ENCODE assay signal across 9 mouse cellular contexts in genomic region chr6:48568036-48568984, GRCm38 (mm10). TPM values are rescaled to one million over a fixed set of nuclear protein-coding genes. Genes with fewer than 3 reads are reported as not detected.
DNase-seq lines count a peak whose midpoint lies in the region; ATAC-seq and TF ChIP-seq lines count a peak whose summit lies in the region.
"Had no signal": no experiment of that assay in that cellular context is flagged by ENCODE, and none has a peak within 500 bp of the region (broad histone marks: within the 10 kb centered on the region; RNA-seq: fewer than 3 reads in every experiment).

No protein-coding gene starts in this region.

- TF ChIP-seq CTCF in hindbrain, postnatal 0 days (IDR thresholded peaks at IDR 0.05; ENCODE audit: low read depth) = no peak
- TF ChIP-seq CTCF in lung, postnatal 0 days (IDR thresholded peaks at IDR 0.05) = no peak

- no peaks in the 10 kb centered on the region for H3K9me3 ChIP-seq in forebrain, embryonic 13.5 days (replicated peaks)
- no peaks in the 10 kb centered on the region; the same call in 1 of the 2 replicates for H3K9me3 ChIP-seq in forebrain, embryonic 10.5 days
- H3K9me3 ChIP-seq in hindbrain, postnatal 0 days (ENCODE audit: low read length) = no peaks in the 10 kb centered on the region
- H3K9me3 ChIP-seq in lung, postnatal 0 days (ENCODE audit: low read length) = no peaks in the 10 kb centered on the region

- H3K4me1 ChIP-seq in forebrain, embryonic 13.5 days = peaks cover 11% of the 10 kb centered on the region
- peaks cover 9% of the 10 kb centered on the region for H3K4me1 ChIP-seq in forebrain, embryonic 10.5 days
- no peaks in the 10 kb centered on the region; the same call in 1 of the 2 replicates for H3K4me1 ChIP-seq in hindbrain, postnatal 0 days (ENCODE audit: insufficient read depth, low read length)
- peaks cover 9% of the 10 kb centered on the region; the same call in 1 of the 2 replicates for H3K4me1 ChIP-seq in lung, postnatal 0 days (ENCODE audit: insufficient read depth, low read depth, low read length)

- H3K27ac ChIP-seq in forebrain, embryonic 13.5 days = no peak overlapping the region
- H3K27ac ChIP-seq in forebrain, embryonic 10.5 days = no peak overlapping the region
- peak overlapping the region; percentile 62; the same call in 1 of the 2 replicates for H3K27ac ChIP-seq in hindbrain, postnatal 0 days
- H3K27ac ChIP-seq in lung, postnatal 0 days (ENCODE audit: low read length) = no peak overlapping the region

- H3K4me3 ChIP-seq in forebrain, embryonic 13.5 days = no peak overlapping the region
- H3K4me3 ChIP-seq in forebrain, embryonic 10.5 days = no peak overlapping the region
- no peak overlapping the region for H3K4me3 ChIP-seq in hindbrain, postnatal 0 days (ENCODE audit: low read length)
- H3K4me3 ChIP-seq in lung, postnatal 0 days (ENCODE audit: low read depth, low read length) = no peak overlapping the region

- DNase-seq in forebrain, embryonic 10.5 days (ENCODE audit: extremely low spot score, low spot score) = no peak
- peak; percentile 84 for DNase-seq in adrenal gland, adult 2 months
- peak; percentile 53 for DNase-seq in gastrocnemius, postnatal 10 days
- peak; percentile 60 for DNase-seq in hindbrain, postnatal 0 days (ENCODE audit: low spot score)
- DNase-seq in lung, postnatal 0 days (ENCODE audit: low spot score) = peak; percentile 47
- no peak for DNase-seq in B cell, adult 2 months
- DNase-seq in thymus, postnatal 25 days = no peak

- no peaks in the 10 kb centered on the region for H3K27me3 ChIP-seq in forebrain, embryonic 13.5 days
- H3K27me3 ChIP-seq in forebrain, embryonic 10.5 days (ENCODE audit: poor library complexity, severe bottlenecking) = no peaks in the 10 kb centered on the region
- no peaks in the 10 kb centered on the region for H3K27me3 ChIP-seq in hindbrain, postnatal 0 days (ENCODE audit: insufficient read depth, low read length)
- no peaks in the 10 kb centered on the region for H3K27me3 ChIP-seq in lung, postnatal 0 days (replicated peaks; ENCODE audit: insufficient read depth, low read length)

- H3K36me3 ChIP-seq in forebrain, embryonic 13.5 days (ENCODE audit: poor library complexity, severe bottlenecking) = peaks cover 31% of the 10 kb centered on the region
- peaks cover 54% of the 10 kb centered on the region for H3K36me3 ChIP-seq in forebrain, embryonic 10.5 days (replicated peaks)
- H3K36me3 ChIP-seq in hindbrain, postnatal 0 days (ENCODE audit: insufficient read depth, low read length) = 0 out of 2 replicates have a peak, but pooled peaks cover 4% of the 10 kb centered on the region
- H3K36me3 ChIP-seq in lung, postnatal 0 days (ENCODE audit: insufficient read depth, low read length) = no peaks in the 10 kb centered on the region

- no peak for TF ChIP-seq EP300 in lung, postnatal 0 days (IDR thresholded peaks at IDR 0.05)

- ATAC-seq in forebrain, embryonic 13.5 days = peak; percentile 50
- peak; percentile 59 for ATAC-seq in hindbrain, postnatal 0 days
- ATAC-seq in lung, postnatal 0 days = peak; percentile 23

- H3K4me2 ChIP-seq in forebrain, embryonic 13.5 days = no peak overlapping the region
- H3K4me2 ChIP-seq in hindbrain, postnatal 0 days (ENCODE audit: low read depth, low read length) = no peak overlapping the region
- no peak overlapping the region for H3K4me2 ChIP-seq in lung, postnatal 0 days (replicated peaks; ENCODE audit: low read depth, low read length)

- 85% methylated on average over 21 of the region's 21 CpGs for WGBS in forebrain, embryonic 13.5 days
- WGBS in forebrain, embryonic 10.5 days = 90% methylated on average over 21 of the region's 21 CpGs
- 51% methylated on average over 21 of the region's 21 CpGs for WGBS in hindbrain, postnatal 0 days
- 47% methylated on average over 20 of the region's 21 CpGs for WGBS in lung, postnatal 0 days

- H3K9ac ChIP-seq in forebrain, embryonic 13.5 days = no peak overlapping the region; the same call in 1 of the 2 replicates
- no peak overlapping the region for H3K9ac ChIP-seq in hindbrain, postnatal 0 days (replicated peaks; ENCODE audit: low read length)
- H3K9ac ChIP-seq in lung, postnatal 0 days (replicated peaks; ENCODE audit: low read depth) = no peak overlapping the region

RNA-seq across cellular contexts. Expression of gene Rarres2, which starts 4.3 kb away (rescaled TPM):
- polyA plus RNA-seq in forebrain, embryonic 13.5 days (2015; fragmentation: Nextera tagmentation; extraction: Ambion mirVana) = 1.8 and 2.5 TPM in 2 replicates
- 0.30 and 0.41 TPM in 2 replicates for polyA plus RNA-seq in forebrain, embryonic 10.5 days (2016; fragmentation: Nextera tagmentation; extraction: Ambion mirVana)
- 100 to 1,000 TPM in 1 of 2 experiments, 10 to 100 TPM in 1; 73.4 to 101 TPM for total RNA-seq in adrenal gland, adult 2 months (2021)
- 29.3 and 41.8 TPM in 2 replicates for polyA plus RNA-seq in adrenal gland, adult 2 months (2012; rRNA removed)
- total RNA-seq in gastrocnemius, postnatal 10 days (2021) = 10 to 100 TPM; 40.1 to 47.0 TPM
- 2.7 and 4.3 TPM in 2 replicates for total RNA-seq in hindbrain, postnatal 0 days (2014; rRNA removed)
- polyA plus RNA-seq in hindbrain, postnatal 0 days (2015; fragmentation: Nextera tagmentation; extraction: Ambion mirVana) = 10.0 and 10.4 TPM in 2 replicates
- 301 and 319 TPM in 2 replicates for polyA plus RNA-seq in lung, postnatal 0 days (2015; fragmentation: Nextera tagmentation; extraction: Ambion mirVana)

RNA-seq across cellular contexts. Expression of gene Lrrc61, which starts 13.7 kb away (rescaled TPM):
- 12.5 and 13.4 TPM in 2 replicates for polyA plus RNA-seq in forebrain, embryonic 13.5 days (2015; fragmentation: Nextera tagmentation; extraction: Ambion mirVana)
- polyA plus RNA-seq in forebrain, embryonic 10.5 days (2016; fragmentation: Nextera tagmentation; extraction: Ambion mirVana) = 15.2 and 16.5 TPM in 2 replicates
- total RNA-seq in adrenal gland, adult 2 months (2021) = 10 to 100 TPM; 30.8 to 45.1 TPM
- 32.4 and 33.3 TPM in 2 replicates for polyA plus RNA-seq in adrenal gland, adult 2 months (2012; rRNA removed)
- 10 to 100 TPM; 11.9 to 14.1 TPM for total RNA-seq in gastrocnemius, postnatal 10 days (2021)
- 32.0 and 50.1 TPM in 2 replicates for total RNA-seq in hindbrain, postnatal 0 days (2014; rRNA removed)
- polyA plus RNA-seq in hindbrain, postnatal 0 days (2015; fragmentation: Nextera tagmentation; extraction: Ambion mirVana) = 14.2 and 15.7 TPM in 2 replicates
- 4.2 and 4.7 TPM in 2 replicates for polyA plus RNA-seq in lung, postnatal 0 days (2015; fragmentation: Nextera tagmentation; extraction: Ambion mirVana)

RNA-seq across cellular contexts. Expression of gene Gm45021, which starts 21.1 kb away (rescaled TPM):
- not detected in 2 replicates for polyA plus RNA-seq in forebrain, embryonic 13.5 days (2015; fragmentation: Nextera tagmentation; extraction: Ambion mirVana)
- not detected in 2 replicates for polyA plus RNA-seq in forebrain, embryonic 10.5 days (2016; fragmentation: Nextera tagmentation; extraction: Ambion mirVana)
- not detected for total RNA-seq in adrenal gland, adult 2 months (2021)
- not detected in 2 replicates for polyA plus RNA-seq in adrenal gland, adult 2 months (2012; rRNA removed)
- total RNA-seq in gastrocnemius, postnatal 10 days (2021) = not detected
- not detected in 2 replicates for total RNA-seq in hindbrain, postnatal 0 days (2014; rRNA removed)
- not detected in 2 replicates for polyA plus RNA-seq in hindbrain, postnatal 0 days (2015; fragmentation: Nextera tagmentation; extraction: Ambion mirVana)
- polyA plus RNA-seq in lung, postnatal 0 days (2015; fragmentation: Nextera tagmentation; extraction: Ambion mirVana) = not detected in 2 replicates
- polyA plus RNA-seq: limb, embryonic 11.5 days had no signal

RNA-seq across cellular contexts. Expression of gene Repin1, which starts 25.4 kb away (rescaled TPM):
- polyA plus RNA-seq in forebrain, embryonic 13.5 days (2015; fragmentation: Nextera tagmentation; extraction: Ambion mirVana) = 35.8 and 38.8 TPM in 2 replicates
- polyA plus RNA-seq in forebrain, embryonic 10.5 days (2016; fragmentation: Nextera tagmentation; extraction: Ambion mirVana) = 53.1 and 56.8 TPM in 2 replicates
- 10 to 100 TPM; 55.6 to 67.5 TPM for total RNA-seq in adrenal gland, adult 2 months (2021)
- 127 and 152 TPM in 2 replicates for polyA plus RNA-seq in adrenal gland, adult 2 months (2012; rRNA removed)
- total RNA-seq in gastrocnemius, postnatal 10 days (2021) = 10 to 100 TPM; 18.5 to 25.2 TPM
- total RNA-seq in hindbrain, postnatal 0 days (2014; rRNA removed) = 83.1 and 86.9 TPM in 2 replicates
- 40.6 and 41.2 TPM in 2 replicates for polyA plus RNA-seq in hindbrain, postnatal 0 days (2015; fragmentation: Nextera tagmentation; extraction: Ambion mirVana)
- polyA plus RNA-seq in lung, postnatal 0 days (2015; fragmentation: Nextera tagmentation; extraction: Ambion mirVana) = 15.2 and 15.5 TPM in 2 replicates

RNA-seq across cellular contexts. Expression of gene Gm44965, which starts 25.4 kb away (rescaled TPM):
- polyA plus RNA-seq in forebrain, embryonic 13.5 days (2015; fragmentation: Nextera tagmentation; extraction: Ambion mirVana) = 1.7 TPM in 1 of 2 replicates, not detected in the other
- polyA plus RNA-seq in forebrain, embryonic 10.5 days (2016; fragmentation: Nextera tagmentation; extraction: Ambion mirVana) = 1.2 and 2.3 TPM in 2 replicates
- total RNA-seq in adrenal gland, adult 2 months (2021) = not detected
- polyA plus RNA-seq in adrenal gland, adult 2 months (2012; rRNA removed) = not detected in 2 replicates
- total RNA-seq in gastrocnemius, postnatal 10 days (2021) = 1 to 10 TPM in 1 of 2 experiments, not detected in 1; 5.4 TPM
- total RNA-seq in hindbrain, postnatal 0 days (2014; rRNA removed) = not detected in 2 replicates
- 0.54 TPM in 1 of 2 replicates, not detected in the other for polyA plus RNA-seq in hindbrain, postnatal 0 days (2015; fragmentation: Nextera tagmentation; extraction: Ambion mirVana)
- polyA plus RNA-seq in lung, postnatal 0 days (2015; fragmentation: Nextera tagmentation; extraction: Ambion mirVana) = not detected in 2 replicates
- polyA plus RNA-seq: limb, embryonic 11.5 days had no signal

Comparison
In these comparisons a context has a peak if more than half of its experiments do, and no peak if none do; other contexts are left out.
1. DNase-seq: peak in adrenal gland, adult 2 months (single experiment), gastrocnemius, postnatal 10 days (single experiment), hindbrain, postnatal 0 days (single experiment) and lung, postnatal 0 days (single experiment); none in forebrain, embryonic 10.5 days (single experiment), B cell, adult 2 months (0 of 2) and thymus, postnatal 25 days (single experiment).
2. Peak in every context shown above with its lines, with median percentiles within 50 percentile points of each other: ATAC-seq.